Mouse (Mus musculus): ENCODE measurements around the gene Lix1l. TPM values are rescaled to one million over a fixed set of nuclear protein-coding genes. Genes with fewer than 3 reads are reported as not detected.

Gene Lix1l
- polyA plus RNA-seq (2017; shearing (Covaris generic)), result 0.29 TPM

GRCm38 (mm10) chr3:96600639-96601250 lies at the start of gene Lix1l:
Gene Lix1l (plus strand): TSS chr3:96601149.

GRCm38 (mm10) chr3:96557694-96558093 lies 43.3 kb upstream of the Lix1l start, which contains the start of gene Txnip:
Gene Txnip (plus strand): TSS chr3:96557957.

GRCm38 (mm10) chr3:96576690-96577541 lies 24.0 kb upstream of the Lix1l start, which contains the start of gene Gm16253:
Gene Gm16253 (plus strand): TSS chr3:96576984.

GRCm38 (mm10) chr3:96593790-96594560 lies 7.0 kb upstream of the Lix1l start, which contains the start of gene Polr3gl:
Gene Polr3gl (minus strand): TSS chr3:96594181.

GRCm38 (mm10) chr3:96596228-96596707 lies 4.7 kb upstream of the Lix1l start, which contains the start of gene Ankrd34a:
Gene Ankrd34a (plus strand): TSS chr3:96596636.

GRCm38 (mm10) chr3:96629729-96630600 lies 29.0 kb downstream of the Lix1l start, which contains the start of gene Rbm8a:
Gene Rbm8a (plus strand): TSS chr3:96629933.

GRCm38 (mm10) chr3:96634928-96635879 lies 34.3 kb downstream of the Lix1l start, which contains the start of the genes Pex11b and Gm42957:
Gene Pex11b (plus strand): TSS chr3:96635376.
Gene Gm42957 (plus strand): TSS chr3:96635474.

GRCm38 (mm10) chr3:96645018-96645649 lies 44.2 kb downstream of the Lix1l start, which contains the start of gene Itga10:
Gene Itga10 (plus strand): TSS chr3:96645584.

GRCm38 (mm10) chr3:96669727-96670468 lies 68.9 kb downstream of the Lix1l start, which contains the start of gene Ankrd35:
Gene Ankrd35 (plus strand): TSS chr3:96670131.

Other genes with a start within 250 kb of the Lix1l start
- not detected for gene BC107364, start 148.8 kb upstream of the Lix1l start, polyA plus RNA-seq (2017; shearing (Covaris generic))
- gene Hfe2, start 76.0 kb upstream of the Lix1l start, polyA plus RNA-seq (2017; shearing (Covaris generic)), result not detected
- 718 TPM for gene Txnip, start 43.2 kb upstream of the Lix1l start, polyA plus RNA-seq (2017; shearing (Covaris generic))
- gene Gm16253, start 24.2 kb upstream of the Lix1l start, polyA plus RNA-seq (2017; shearing (Covaris generic)), result 0.93 TPM
- 22.0 TPM for gene Polr3gl, start 7.0 kb upstream of the Lix1l start, polyA plus RNA-seq (2017; shearing (Covaris generic))
- 0.07 TPM for gene Ankrd34a, start 4.5 kb upstream of the Lix1l start, polyA plus RNA-seq (2017; shearing (Covaris generic))
- 166 TPM for gene Rbm8a, start 28.8 kb downstream of the Lix1l start, polyA plus RNA-seq (2017; shearing (Covaris generic))
- 49.6 TPM for gene Pex11b, start 34.2 kb downstream of the Lix1l start, polyA plus RNA-seq (2017; shearing (Covaris generic))
- gene Gm42957, start 34.3 kb downstream of the Lix1l start, polyA plus RNA-seq (2017; shearing (Covaris generic)), result 0.24 TPM
- gene Itga10, start 44.4 kb downstream of the Lix1l start, polyA plus RNA-seq (2017; shearing (Covaris generic)), result 0.16 TPM
- not detected for gene Ankrd35, start 69.0 kb downstream of the Lix1l start, polyA plus RNA-seq (2017; shearing (Covaris generic))
- 25.1 TPM for gene Pias3, start 95.2 kb downstream of the Lix1l start, polyA plus RNA-seq (2017; shearing (Covaris generic))
- gene Nudt17, start 107.4 kb downstream of the Lix1l start, polyA plus RNA-seq (2017; shearing (Covaris generic)), result 0.50 TPM
- gene Polr3c, start 126.5 kb downstream of the Lix1l start, polyA plus RNA-seq (2017; shearing (Covaris generic)), result 72.2 TPM
- gene Rnf115, start 126.5 kb downstream of the Lix1l start, polyA plus RNA-seq (2017; shearing (Covaris generic)), result 120 TPM
- gene Pdzk1, start 228.1 kb downstream of the Lix1l start, polyA plus RNA-seq (2017; shearing (Covaris generic)), result not detected
- 22.4 TPM for gene Cd160, start 228.2 kb downstream of the Lix1l start, polyA plus RNA-seq (2017; shearing (Covaris generic))

All from CD4-positive, CD25-positive, alpha-beta regulatory T cell (primary cell).